Mouse (Mus musculus) myocyte (in vitro differentiated cells): ENCODE measurements around the gene Prkcsh.

ENCODE experiments used
- POLR2A ChIP-seq: IDR thresholded peaks from one replicate; pipeline ENCODE4 v1.6.1; 2011; ENCODE audit warnings: low read depth, mild to moderate bottlenecking, control low read depth, moderate library complexity; ENCODE audit not compliant: insufficient read length
- REST ChIP-seq: IDR thresholded peaks from one replicate; pipeline ENCODE4 v1.6.1; 2011; ENCODE audit warnings: mild to moderate bottlenecking, control low read depth, moderate library complexity; ENCODE audit not compliant: insufficient read depth, insufficient read length
- SRF ChIP-seq: IDR thresholded peaks from one replicate; pipeline ENCODE4 v1.6.1; 2011; ENCODE audit warnings: low read depth; ENCODE audit not compliant: control insufficient read depth, insufficient read length
- TCF12 ChIP-seq: IDR thresholded peaks from one replicate; pipeline ENCODE4 v1.6.1; 2011; ENCODE audit warnings: mild to moderate bottlenecking, control low read depth; ENCODE audit not compliant: poor library complexity, insufficient read depth, severe bottlenecking
- TCF3 ChIP-seq: IDR thresholded peaks from one replicate; pipeline ENCODE4 v1.6.1; 2011; ENCODE audit warnings: low read depth, control low read depth; ENCODE audit not compliant: insufficient read length
- USF1 ChIP-seq: IDR thresholded peaks from one replicate; pipeline ENCODE4 v1.6.1; 2011; ENCODE audit warnings: low read depth, mild to moderate bottlenecking, control low read depth, moderate library complexity

- TF ChIP-seq SRF = no peak
- peak; percentile 7 for TF ChIP-seq POLR2A
- TF ChIP-seq USF1 = no peak
- no peak for TF ChIP-seq REST
- TF ChIP-seq TCF3 = no peak
- TF ChIP-seq TCF12 = no peak
Observed at GRCm38 (mm10) chr9:22055713-22056112, 53.1 kb downstream of the Prkcsh start.
